Mouse (Mus musculus): Measurements from ENCODE around the gene Rps10. TPM values are rescaled to one million over a fixed set of nuclear protein-coding genes. Genes with fewer than 3 reads are reported as not detected.
"Not testable (repeated sequence)": the region's sequence is repeated elsewhere in the genome, so short reads cannot be mapped to it uniquely, and the experiment has no call there.

The Rps10 gene
- polyA plus RNA-seq, 1 experiment, result 488 TPM

GRCm38 (mm10) chr17:27643101-27643500 is 6.6 kb upstream of the Rps10 start:
- peak; percentile 64 to 77 for DNase-seq
- no peak for TF ChIP-seq CTCF (IDR thresholded peaks at IDR 0.05; ENCODE audit: borderline replicate concordance, insufficient read depth, low read depth, low read length)
- WGBS, result 3% methylated on average over 6 of the region's 6 CpGs
- H3K27ac ChIP-seq (ENCODE audit: insufficient read depth, low read length), result peak overlapping the region; percentile 99
- peak overlapping the region; percentile 43 for H3K4me3 ChIP-seq (replicated peaks; ENCODE audit: insufficient read depth, low read depth, low read length)
- H3K4me1 ChIP-seq (ENCODE audit: control insufficient read depth, insufficient read depth, low read length), result peaks cover 52% of the 10 kb centered on the region
- no peaks in the 10 kb centered on the region for H3K27me3 ChIP-seq (ENCODE audit: control insufficient read depth, insufficient read depth, low read length)

GRCm38 (mm10) chr17:27642491-27643062 is 6.1 kb upstream of the Rps10 start:
- no peaks in the 10 kb centered on the region for H3K27me3 ChIP-seq (ENCODE audit: control insufficient read depth, insufficient read depth, low read length)
- peaks cover 54% of the 10 kb centered on the region for H3K4me1 ChIP-seq (ENCODE audit: control insufficient read depth, insufficient read depth, low read length)
- DNase-seq, result peak; percentile 98 to 99
- peak overlapping the region; percentile 99 for H3K27ac ChIP-seq (ENCODE audit: insufficient read depth, low read length)
- 3% methylated on average over 12 of the region's 12 CpGs for WGBS
- TF ChIP-seq POLR2A (IDR thresholded peaks at IDR 0.05; ENCODE audit: borderline replicate concordance, insufficient read depth, low read length) (peak; percentile 50; the same call in 1 of the 2 replicates), CTCF (IDR thresholded peaks at IDR 0.05; ENCODE audit: borderline replicate concordance, insufficient read depth, low read depth, low read length) (no peak)
- H3K4me3 ChIP-seq (replicated peaks; ENCODE audit: insufficient read depth, low read depth, low read length), result peak overlapping the region; percentile 48

GRCm38 (mm10) chr17:27639851-27640250 is 3.4 kb upstream of the Rps10 start:
- H3K4me3 ChIP-seq (replicated peaks; ENCODE audit: insufficient read depth, low read depth, low read length); DNase-seq; H3K27me3 ChIP-seq (ENCODE audit: control insufficient read depth, insufficient read depth, low read length): not testable (repeated sequence)
- Histone ChIP-seq H3K4me1 (ENCODE audit: control insufficient read depth, insufficient read depth, low read length) (peaks cover 50% of the 10 kb centered on the region), H3K27ac (ENCODE audit: insufficient read depth, low read length) (peak overlapping the region; percentile 75)
- WGBS, result 93% methylated on average over 6 of the region's 6 CpGs

GRCm38 (mm10) chr17:27638921-27639332 is 2.5 kb upstream of the Rps10 start:
- Histone ChIP-seq H3K27ac (ENCODE audit: insufficient read depth, low read length) (peak overlapping the region; percentile 75), H3K27me3 (ENCODE audit: control insufficient read depth, insufficient read depth, low read length) (no peaks in the 10 kb centered on the region), H3K4me1 (ENCODE audit: control insufficient read depth, insufficient read depth, low read length) (peaks cover 46% of the 10 kb centered on the region), H3K4me3 (replicated peaks; ENCODE audit: insufficient read depth, low read depth, low read length) (no peak overlapping the region)
- DNase-seq, result peak; percentile 74 to 78
- WGBS, result 20% methylated on average over 20 of the region's 20 CpGs
- TF ChIP-seq POLR2A (IDR thresholded peaks at IDR 0.05; ENCODE audit: borderline replicate concordance, insufficient read depth, low read length) (no peak), CTCF (IDR thresholded peaks at IDR 0.05; ENCODE audit: borderline replicate concordance, insufficient read depth, low read depth, low read length) (peak; percentile 54; the same call in 1 of the 2 replicates)

GRCm38 (mm10) chr17:27637333-27637732 is 864 bp upstream of the Rps10 start:
- Histone ChIP-seq H3K27me3 (ENCODE audit: control insufficient read depth, insufficient read depth, low read length) (no peaks in the 10 kb centered on the region), H3K4me1 (ENCODE audit: control insufficient read depth, insufficient read depth, low read length) (peaks cover 40% of the 10 kb centered on the region), H3K27ac (ENCODE audit: insufficient read depth, low read length) (peak overlapping the region; percentile 63), H3K4me3 (replicated peaks; ENCODE audit: insufficient read depth, low read depth, low read length) (no peak overlapping the region)
- TF ChIP-seq POLR2A (IDR thresholded peaks at IDR 0.05; ENCODE audit: borderline replicate concordance, insufficient read depth, low read length), result no peak
- TF ChIP-seq CTCF (IDR thresholded peaks at IDR 0.05; ENCODE audit: borderline replicate concordance, insufficient read depth, low read depth, low read length), result no peak
- 12% methylated on average over 9 of the region's 9 CpGs for WGBS
- peak in 1 of 2 experiments; percentile 62 for DNase-seq

GRCm38 (mm10) chr17:27635575-27635903 is 930 bp downstream of the Rps10 start:
- not testable (repeated sequence) for DNase-seq; H3K27me3 ChIP-seq (ENCODE audit: control insufficient read depth, insufficient read depth, low read length)
- Histone ChIP-seq H3K27ac (ENCODE audit: insufficient read depth, low read length) (peak overlapping the region; percentile 84), H3K4me1 (ENCODE audit: control insufficient read depth, insufficient read depth, low read length) (peaks cover 33% of the 10 kb centered on the region), H3K4me3 (replicated peaks; ENCODE audit: insufficient read depth, low read depth, low read length) (peak overlapping the region; percentile 81)
- 35% methylated on average over 9 of the region's 9 CpGs for WGBS

GRCm38 (mm10) chr17:27634871-27635574 is 1.4 kb downstream of the Rps10 start, which contains the start of gene RPS10-NUDT3:
RPS10-NUDT3 (minus strand) TSS chr17:27635222.
- H3K27ac ChIP-seq (ENCODE audit: insufficient read depth, low read length), result peak within 1 kb of the TSS; percentile 93
- peaks cover 33% of the 10 kb centered on the region for H3K4me1 ChIP-seq (ENCODE audit: control insufficient read depth, insufficient read depth, low read length)
- WGBS, result under 1% methylated on average over 72 of the region's 72 CpGs

GRCm38 (mm10) chr17:27629249-27630020 is 7.0 kb downstream of the Rps10 start:
- DNase-seq, result peak; percentile 81 to 86
- Histone ChIP-seq H3K27me3 (ENCODE audit: control insufficient read depth, insufficient read depth, low read length) (no peaks in the 10 kb centered on the region), H3K27ac (ENCODE audit: insufficient read depth, low read length) (no peak overlapping the region), H3K4me1 (ENCODE audit: control insufficient read depth, insufficient read depth, low read length) (peaks cover 3% of the 10 kb centered on the region), H3K4me3 (replicated peaks; ENCODE audit: insufficient read depth, low read depth, low read length) (no peak overlapping the region)
- TF ChIP-seq POLR2A (IDR thresholded peaks at IDR 0.05; ENCODE audit: borderline replicate concordance, insufficient read depth, low read length) (no peak), CTCF (IDR thresholded peaks at IDR 0.05; ENCODE audit: borderline replicate concordance, insufficient read depth, low read depth, low read length) (peak; percentile 97)
- WGBS, result 60% methylated on average over 2 of the region's 2 CpGs

More at GRCm38 (mm10) chr17:27634871-27635574, 1.4 kb downstream of the Rps10 start, which contains the start of gene RPS10-NUDT3:
- Histone ChIP-seq H3K4me3 (replicated peaks; ENCODE audit: insufficient read depth, low read depth, low read length) (peak within 1 kb of the TSS; percentile 81), H3K27me3 (ENCODE audit: control insufficient read depth, insufficient read depth, low read length) (no peaks in the 10 kb centered on the region)
- DNase-seq, result peak; percentile 90 to 93
- TF ChIP-seq POLR2A (IDR thresholded peaks at IDR 0.05; ENCODE audit: borderline replicate concordance, insufficient read depth, low read length) (peak; percentile 71; the same call in 1 of the 2 replicates), CTCF (IDR thresholded peaks at IDR 0.05; ENCODE audit: borderline replicate concordance, insufficient read depth, low read depth, low read length) (no peak)

Measured in cerebellum, adult 2 months (tissue).